Mouse (Mus musculus): ENCODE data around the gene Sept9.

Sept9 gene

DNA sequence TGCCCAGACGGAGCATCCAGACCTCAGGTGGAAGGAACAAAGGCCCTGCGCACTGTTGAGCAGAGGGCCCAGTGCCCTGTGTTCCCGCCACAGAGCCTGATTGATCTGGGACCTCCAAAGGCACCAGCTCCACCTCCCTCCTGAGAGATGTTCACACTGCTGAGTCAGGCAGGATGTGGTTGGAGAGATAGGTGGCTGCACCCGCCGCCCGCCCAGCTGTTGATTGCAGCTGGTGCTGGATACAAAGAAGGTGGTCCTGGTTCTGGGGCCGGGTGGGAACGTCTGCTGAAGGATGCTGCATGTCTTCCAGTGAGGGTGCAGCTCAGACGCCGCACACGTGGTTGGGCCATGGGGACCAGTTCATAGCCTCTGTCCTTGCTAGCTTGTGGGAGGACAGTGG is 93.0 kb downstream of the Sept9 start:
- DNase-seq (ENCODE audit: low read depth): no peak

DNA sequence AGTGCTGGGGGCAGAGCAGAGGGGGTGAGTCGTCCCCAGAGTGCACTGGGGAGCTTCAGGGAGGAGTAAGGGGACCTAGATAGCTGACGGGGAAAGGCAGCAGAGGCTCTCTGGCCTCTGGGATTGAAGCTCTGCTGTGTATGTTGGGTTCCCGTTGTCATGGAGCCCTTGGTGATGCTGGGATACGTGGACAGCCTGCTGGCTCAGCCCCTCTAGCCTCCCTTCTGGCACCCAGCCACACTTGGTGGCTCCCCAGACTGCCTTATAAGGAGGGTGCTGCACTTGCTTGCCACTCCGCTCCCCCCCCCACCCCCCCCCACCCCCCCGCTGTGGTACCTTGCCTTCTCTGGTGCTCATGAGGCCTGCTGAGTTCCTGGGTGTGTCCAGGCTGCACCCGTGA is 95.8 kb downstream of the Sept9 start:
- no peak for DNase-seq (ENCODE audit: low read depth)

DNA sequence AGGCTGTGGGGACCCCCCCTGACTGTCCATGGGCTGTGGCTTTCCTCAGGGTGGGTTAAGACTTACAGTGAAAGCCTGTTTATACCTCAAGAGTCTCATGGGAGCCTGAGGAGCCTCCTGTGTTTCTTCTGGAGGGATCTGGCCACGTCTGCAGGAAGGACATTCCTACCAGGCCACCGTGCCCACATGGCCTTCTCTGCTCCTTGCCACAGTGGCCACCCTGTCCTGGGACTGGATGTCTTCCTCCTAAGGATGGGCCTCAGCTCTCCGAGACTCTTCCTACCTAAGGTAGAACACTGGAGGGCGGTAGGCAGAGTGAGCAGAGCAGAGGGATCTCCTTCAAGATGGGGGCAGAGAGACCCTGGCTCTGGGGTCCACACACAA is 96.6 kb downstream of the Sept9 start:
- DNase-seq (ENCODE audit: low read depth): no peak

DNA sequence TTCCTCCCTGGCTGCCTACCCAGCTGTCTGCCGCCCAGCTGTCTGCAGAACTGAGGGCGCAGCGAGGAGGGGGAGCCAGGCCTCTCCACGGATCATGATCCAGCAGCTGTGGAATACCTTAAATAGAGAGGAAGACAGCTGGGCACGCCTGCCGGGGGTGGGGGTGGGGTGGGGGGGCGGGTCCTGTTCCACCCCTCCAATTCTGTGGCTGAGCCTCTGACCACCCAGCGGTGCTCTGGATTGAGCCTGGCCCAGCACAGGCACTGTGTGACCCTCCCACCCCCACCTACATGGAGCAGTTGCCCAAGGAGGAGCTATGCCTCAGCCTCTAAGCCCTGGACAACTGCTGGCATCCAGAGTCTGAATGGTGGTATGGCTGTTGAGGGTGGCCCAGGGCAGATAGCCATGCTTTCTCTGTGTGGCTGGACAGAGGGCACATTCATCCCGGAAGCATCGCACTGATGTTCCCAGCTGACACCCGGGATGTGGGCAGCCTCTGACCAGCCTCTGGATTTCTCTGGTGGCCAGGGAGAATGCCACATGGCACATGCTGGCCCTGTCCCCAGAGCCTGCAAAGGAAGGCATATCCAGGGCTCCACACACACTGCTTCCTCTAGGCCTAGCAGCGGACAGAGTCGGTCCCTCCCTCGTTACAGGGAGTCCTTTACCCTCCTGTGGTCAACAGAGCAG is 97.2 kb downstream of the Sept9 start:
- no peak for DNase-seq (ENCODE audit: low read depth)

DNA sequence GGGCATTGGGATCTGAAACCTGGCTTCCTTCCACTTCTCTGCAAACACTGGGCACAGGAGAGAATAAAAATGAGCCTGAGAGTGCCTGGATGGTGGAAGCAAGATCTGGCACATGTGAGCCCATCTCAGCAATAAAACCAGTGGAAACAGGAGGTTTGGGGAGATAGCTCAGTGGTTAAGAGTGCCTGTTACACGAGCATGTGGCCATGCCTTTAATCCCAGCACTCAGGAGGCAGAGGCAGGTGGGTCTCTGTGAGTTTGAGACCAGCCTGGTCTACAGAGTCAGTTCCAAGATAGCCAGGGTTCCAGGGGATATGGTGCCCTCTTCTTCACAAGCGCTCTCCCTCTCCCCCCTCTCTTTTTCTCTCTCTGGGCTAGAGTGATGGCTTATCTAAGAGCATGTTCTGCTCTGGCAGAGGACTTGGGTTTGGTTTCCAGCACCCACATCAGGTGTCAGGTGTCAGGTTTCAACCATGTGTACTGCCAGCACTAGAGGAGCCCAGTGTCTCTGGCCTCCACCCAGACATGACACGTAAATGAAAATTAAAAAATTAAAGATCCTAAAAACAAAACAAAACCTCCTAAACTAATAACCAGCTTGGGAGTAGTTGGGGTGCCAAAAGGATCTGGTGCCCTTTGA is 97.8 kb downstream of the Sept9 start:
- DNase-seq (ENCODE audit: low read depth): no peak

DNA sequence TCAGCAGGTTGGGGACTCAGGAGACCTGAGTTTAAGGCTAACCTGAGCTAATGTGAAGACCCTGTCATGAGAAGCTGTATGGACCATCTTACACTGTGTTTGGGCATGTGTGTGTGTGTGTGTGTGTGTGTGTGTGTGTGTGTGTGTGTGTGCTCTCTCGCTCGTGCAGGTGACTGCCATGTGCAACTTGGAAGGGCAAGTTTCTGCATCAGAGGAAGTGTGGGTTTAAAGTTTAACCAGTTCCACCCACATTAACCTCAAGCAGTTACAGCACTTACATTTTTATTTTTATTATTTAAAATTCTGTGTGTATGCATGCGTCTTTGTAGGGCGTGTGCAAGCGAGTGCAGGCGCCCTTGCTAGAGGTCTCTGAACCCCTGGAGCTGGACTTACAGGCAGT is 100.3 kb downstream of the Sept9 start:
- DNase-seq (ENCODE audit: low read depth): no peak

DNA sequence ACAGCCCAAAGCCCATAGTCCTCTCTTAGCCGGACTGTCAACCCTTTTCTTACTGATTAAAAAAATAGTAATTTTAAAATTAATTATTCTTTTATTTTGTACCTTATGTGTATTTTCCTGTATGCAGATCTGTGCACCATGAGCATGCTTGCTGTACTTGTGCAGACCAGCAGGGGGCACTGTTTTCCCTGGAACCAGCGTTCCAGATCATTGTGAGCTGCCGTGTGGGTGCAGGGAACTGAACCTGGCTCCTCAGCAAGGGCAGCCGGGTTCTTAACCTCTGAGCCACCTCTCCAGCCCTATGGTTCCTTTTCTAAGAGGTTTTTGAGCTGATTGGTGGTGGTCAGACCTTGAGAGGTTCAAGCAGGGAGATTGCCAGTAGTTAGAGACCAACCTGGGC is 101.3 kb downstream of the Sept9 start:
- DNase-seq (ENCODE audit: low read depth): no peak

DNA sequence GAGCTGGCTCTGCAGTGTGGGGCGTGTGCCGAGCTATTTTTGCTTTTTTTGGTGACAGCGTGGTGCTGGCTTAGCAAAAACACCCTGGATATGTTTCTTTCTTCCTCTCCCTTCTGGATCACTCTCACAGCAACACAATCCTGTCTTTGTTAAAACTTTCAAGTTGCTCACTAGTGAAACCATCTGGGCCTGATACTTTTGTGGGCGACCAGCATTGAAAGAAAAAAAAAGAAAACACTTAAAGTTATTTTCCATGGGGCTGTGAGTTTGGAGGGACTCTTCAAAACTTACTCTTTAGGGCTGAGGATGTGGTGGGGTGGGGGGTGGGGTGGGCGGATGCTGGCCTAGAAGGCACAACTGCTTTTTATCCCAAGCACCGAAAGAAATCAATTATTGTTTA is 102.3 kb downstream of the Sept9 start:
- DNase-seq (ENCODE audit: low read depth): no peak

DNA sequence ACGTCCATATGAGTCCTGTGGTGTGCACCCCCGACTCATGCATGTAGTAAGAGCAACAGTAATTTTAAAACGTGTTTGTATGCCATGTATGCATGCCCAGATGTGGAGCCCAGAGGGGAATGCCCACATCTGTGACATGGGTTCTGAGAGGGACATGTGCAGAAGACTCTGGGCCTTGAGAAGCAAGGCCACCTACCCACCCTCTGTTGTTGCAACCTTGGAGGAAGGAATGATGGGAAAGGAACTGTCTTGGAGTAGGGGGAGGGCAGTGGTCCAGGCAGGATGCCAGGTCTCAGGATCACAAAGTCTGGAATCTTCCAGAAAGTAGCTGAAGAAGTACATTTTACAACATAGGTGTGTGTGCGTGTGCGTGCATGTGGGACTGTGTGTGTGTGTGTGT is 102.9 kb downstream of the Sept9 start:
- DNase-seq (ENCODE audit: low read depth): no peak

DNA sequence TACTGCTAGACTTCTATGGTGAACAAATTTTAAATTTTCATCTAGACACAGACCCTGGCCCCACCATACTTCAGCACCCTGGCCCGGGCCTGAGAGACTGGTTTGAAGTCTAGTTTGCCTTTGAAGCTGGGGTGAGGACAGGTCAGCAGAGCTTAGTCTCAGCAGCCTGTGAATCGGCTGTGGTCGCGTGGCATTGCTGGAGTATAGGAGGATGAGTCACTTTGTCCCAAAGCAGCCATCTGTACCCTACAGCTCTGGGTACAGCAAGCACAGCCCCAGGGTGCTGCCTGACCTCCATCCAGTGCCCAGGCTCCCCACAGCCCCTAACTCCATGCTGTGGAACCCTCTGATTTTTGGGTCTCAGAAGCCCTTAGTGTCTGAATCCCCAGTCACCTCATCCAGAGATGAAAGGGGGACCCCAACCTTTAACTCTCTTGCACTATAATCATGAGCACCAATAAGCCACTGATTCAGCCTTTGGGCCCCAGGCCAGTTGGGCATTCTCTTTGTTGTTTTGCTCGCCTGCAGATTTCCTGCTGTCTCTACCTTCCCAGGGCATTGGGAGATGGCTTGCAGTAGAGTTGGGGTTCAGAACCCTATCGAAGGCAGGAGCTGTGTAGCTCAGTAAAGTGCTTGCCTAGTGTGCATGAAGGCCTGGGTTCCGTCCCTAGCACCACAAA is 106.2 kb downstream of the Sept9 start:
- no peak for DNase-seq (ENCODE audit: low read depth)

DNA sequence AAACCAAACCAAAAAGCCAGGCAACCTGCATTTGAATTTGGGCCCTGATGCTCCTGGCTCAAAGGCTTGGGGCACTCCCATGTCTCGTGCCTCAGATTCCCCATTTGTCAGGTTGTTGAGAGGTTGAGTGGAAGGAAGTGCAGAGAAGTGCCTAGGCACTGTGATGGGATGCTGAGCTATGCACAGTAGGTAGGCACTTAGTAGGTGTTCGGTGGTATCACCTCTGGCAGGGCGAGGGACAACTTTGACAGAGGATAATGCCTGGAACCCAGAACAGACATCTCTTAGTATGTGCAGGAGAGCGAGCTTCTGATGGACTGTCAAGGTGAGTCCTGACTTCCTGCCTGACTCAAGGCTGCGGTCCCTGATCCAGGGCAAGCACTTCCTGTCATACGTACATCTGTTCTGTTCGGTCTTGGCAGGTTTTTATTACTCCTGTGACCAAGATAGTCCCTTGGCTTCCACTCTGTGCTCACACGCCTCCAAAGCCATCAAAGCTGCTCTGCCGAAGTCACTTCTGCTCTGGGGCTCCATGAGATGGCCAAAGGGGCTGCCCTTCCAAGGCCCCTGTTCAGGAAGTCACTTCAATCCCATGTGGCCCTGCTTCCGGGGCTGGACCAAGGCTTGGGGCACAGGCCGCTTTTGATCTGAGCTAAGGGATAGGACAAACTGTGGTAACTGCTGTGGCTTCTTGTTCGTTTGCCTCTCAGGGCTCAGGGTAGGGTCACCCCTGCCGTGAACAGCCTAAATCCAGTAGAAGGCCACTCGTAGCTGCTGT is 107.0 kb downstream of the Sept9 start:
- no peak for DNase-seq (ENCODE audit: low read depth)

DNA sequence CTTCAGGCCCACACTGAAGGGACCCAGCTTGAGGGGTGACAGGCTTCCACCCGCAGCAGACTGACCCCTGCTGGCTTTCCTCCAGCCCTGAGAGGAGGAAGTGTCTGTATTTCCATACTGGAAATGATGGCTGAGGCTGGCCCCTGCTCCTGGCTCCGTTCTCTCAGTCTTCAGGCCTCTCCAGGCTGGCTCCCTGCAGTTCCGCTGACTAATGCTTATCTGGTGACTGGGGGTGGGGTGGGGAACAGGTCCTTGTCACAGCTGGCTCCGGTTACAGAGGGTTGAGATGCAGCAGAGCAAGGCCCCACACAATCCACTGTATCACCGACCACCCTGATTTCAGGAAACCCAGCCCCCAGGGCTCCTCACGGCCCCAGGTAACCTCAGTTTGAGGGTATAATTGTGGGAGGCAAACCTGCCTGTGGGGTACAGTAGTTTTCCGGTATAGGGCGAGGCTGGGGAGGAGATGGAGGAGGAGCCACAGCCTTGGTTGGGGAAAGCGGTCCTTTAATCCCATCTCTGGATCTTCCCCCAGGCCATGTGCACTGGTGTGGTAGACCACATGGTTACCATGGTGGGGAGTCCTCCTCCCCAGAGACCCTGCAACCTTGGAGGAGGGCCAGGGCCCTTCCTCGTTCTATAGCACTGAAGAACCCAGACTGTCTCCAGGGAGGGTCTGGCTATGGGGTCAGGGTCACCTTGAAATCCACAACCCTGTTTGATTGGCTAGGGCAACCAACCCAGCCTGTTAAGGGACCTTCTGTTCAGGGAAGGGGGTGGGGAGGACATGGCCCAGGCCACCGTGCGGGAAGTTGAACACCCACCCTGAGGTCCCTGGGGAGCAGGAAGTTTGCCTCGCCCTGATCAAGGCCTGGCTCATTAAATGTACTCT is 108.7 kb downstream of the Sept9 start:
- DNase-seq (ENCODE audit: low read depth): no peak

DNA sequence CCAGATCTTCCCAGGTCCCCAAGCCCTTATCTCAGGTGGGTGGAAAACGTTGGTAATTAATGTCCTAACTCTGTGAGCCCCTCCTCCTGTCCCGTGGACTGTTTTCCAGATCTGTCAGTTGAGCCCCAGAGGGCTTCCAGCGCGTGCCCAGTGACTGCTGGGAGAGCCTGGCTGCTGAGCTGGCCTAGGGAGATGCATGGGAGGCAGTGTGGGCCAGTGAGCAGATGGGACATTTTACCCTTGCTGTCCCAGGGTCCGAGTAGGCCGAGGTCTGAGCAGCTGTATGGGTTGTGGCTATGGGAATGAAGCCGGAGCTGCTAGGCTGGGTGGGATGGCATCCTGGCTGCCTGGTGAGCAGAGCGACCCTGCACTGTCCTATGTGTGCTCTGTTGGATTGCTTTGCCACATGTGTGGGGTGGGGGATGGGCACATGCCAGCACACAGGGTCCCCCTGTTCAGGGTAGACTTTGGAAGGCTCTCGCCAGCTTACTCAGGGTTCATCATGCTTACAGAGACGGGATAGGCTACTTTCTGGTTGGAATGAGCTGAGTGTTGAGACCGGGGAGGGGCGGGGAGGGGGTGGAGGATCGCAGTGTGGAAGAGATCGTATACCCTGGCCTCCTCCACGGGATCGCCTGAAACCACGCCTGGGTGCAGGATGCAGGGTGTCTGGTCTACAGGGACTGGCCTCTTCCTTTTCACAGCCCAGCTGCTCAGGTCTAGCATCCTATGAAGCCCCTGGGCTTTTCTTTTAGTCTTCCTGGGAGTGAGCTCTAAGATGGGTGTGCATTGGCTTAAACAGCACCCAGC is 109.9 kb downstream of the Sept9 start:
- no peak for DNase-seq (ENCODE audit: low read depth)

DNA sequence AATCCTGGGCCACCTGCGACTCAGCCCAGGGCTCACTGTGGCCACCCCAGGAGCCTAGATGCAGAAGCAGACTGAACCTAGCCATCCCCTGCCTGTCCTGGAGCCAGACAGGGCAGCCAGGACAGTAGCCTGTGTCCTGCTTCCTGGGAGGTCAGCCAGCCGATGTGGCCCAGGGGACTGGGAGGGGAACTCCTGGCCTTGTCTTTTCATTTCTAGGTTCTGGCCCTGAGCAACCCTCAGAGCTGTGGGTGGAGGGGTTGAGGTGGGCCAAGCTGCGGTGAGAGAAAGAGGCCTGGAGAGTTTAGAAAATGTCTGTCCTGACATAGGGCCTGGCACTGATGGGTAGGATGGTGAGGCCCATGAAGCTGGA is 110.4 kb downstream of the Sept9 start:
- no peak for DNase-seq (ENCODE audit: low read depth)

DNA sequence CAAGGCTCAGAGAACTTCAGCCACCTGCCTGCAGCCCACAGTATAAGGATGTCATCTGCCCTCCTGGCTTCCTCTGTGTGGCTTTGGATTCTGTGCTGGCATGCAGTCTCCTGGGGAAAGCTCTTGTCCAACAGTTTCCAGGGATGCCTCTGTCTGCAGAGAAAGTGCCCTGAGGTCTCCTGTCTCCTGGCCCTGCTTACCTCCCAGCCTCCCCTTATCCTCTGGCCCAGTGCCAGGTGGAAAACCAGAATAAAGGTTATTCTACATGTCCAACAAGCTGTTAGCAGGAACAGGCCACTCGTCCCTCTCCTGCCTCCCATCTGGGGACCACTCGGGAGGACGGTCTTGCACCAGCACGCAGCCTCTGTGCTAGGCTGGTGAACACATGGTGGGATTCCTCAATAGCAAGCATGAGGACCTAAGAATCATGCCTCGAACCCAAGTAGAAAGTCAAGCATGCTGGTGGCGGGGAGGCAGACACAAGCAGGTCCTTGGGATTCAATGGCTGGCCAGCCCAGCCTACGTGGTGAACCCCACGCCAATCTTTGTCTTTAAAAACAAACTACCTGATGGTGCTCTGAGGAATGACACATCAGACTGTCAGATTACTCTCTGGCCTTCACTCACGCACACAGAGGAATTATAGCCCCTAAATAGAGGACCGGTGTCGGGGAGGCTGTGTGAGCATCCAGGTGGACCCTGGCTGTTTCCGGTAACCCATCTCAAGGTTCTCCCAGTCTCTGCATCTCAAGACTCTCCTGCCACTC is 111.1 kb downstream of the Sept9 start:
- no peak for DNase-seq (ENCODE audit: low read depth)

DNA sequence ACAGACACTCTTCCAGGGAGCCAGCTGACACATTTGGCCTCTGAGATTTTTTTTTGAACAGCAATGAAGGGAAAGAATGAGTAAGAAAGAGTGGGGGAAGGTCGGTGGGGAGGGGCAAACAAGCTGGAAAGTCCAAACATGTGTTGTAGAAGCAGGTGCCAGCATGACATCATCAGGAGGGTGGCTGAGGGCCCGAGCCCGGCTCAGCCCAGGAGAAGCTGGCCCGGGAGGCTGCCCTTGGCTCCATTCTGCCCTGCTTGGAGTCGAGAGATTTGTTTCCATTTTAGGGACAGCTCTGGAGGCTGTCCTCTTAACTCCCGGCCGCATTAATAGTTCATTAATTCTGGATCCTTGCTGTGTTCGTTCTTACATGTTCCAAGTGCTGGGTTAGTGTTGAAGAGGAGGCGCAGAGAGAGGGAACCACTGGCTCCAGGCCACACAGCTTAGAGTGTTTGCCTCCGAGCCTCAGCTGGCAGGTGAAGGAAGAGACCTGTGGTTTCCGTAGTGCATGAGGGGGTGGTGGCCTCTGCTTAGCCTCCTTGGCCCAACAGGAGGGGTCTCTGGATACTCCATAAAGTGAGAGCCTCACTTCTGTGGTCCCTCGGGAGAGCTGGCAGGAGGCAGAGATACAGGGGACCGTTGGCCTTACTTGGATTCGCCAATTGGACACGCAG is 111.8 kb downstream of the Sept9 start:
- peak; percentile 94 for DNase-seq (ENCODE audit: low read depth)

DNA sequence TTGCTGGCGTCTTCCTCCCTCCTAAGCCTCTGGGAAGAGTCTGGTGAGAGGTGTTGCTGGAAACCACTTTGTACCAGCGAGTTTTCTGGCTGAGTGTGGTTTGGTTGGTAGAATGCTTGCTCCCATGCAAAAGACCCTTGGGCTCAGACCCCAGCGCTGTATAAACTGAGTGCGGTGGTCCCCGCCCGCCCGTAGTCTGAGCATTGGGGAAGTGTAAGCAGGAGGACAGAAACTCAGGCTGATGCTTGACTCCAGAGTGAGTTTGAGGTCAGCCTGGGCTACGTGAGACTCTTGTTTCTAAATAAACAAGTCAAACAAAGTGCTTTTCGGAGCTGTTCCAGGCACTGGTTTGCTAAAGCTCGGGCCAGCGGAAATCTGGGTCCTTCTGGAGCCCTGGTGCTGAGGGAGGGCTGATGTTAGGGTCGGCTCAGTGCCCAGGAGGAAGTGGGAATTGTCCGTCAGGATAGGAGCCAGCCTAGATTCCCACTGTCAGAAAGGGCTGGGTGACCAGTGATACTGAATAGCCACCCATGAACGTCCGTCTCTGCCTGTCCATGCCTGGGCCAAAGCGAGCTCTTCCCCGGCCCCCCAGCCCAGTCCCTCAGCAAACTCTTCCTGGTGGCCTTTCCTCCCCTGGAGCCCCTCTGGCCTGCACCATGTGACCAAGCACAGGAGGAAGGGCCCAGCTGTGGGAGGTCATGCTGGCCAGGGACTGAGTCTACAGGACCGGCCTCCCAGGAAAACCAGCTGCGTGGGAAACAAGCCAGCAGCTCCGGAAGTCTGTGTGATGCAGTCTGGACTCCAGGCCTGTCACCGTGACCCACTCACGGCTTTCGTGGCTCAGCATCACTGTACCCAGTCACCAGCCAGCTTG is 112.8 kb downstream of the Sept9 start:
- no peak for DNase-seq (ENCODE audit: low read depth)

DNA sequence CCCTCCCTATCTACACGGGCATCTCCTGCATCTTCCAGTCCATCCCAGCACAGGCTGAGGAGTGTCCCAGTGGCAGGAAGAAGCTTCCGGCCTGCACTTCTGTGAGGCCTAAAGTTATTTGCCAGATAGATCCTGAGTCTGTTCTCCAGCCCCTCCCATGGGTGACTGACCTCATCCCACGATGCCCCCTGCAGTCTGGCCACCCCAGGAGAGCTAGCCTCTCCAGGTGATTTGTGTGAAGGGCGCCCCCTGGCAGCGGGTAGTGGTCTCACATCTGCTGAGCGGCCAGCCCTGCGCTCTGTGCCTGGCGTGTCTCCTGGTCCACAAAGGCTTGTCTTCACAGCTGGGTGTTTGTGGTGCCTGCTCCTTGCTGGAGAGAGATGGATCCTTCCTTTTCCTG is 113.5 kb downstream of the Sept9 start:
- DNase-seq (ENCODE audit: low read depth): no peak

DNA sequence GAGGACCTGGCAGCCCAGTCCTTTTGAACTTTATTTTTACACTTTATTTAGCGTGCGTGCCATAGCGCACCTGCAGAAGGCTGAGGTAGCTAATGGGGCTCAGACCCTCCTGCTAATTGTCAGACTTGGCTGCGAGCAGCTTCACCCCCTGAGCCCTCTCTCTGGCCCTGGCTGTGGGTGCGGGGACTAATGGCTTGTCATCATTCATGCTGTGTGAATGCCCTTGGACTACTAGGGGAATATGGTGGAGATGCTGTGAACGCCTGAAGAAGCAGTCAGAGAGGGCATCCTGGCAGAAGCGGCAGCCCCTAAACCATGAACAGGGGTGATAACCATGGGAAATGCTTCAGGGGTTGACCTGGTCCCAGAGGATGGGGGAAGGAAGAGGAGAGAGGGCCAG is 114.0 kb downstream of the Sept9 start:
- no peak for DNase-seq (ENCODE audit: low read depth)

All from fibroblast of lung, adult 2 months (primary cell).